Mouse (Mus musculus) cerebellum, postnatal 36 days (tissue): Measurements from ENCODE around the gene Ppp1r1b.
A peak's percentile ranks its signal among the peaks of the same experiment; 100 is the strongest.

Experiments used
- DNase-seq, 2 experiments: peaks; one replicate each; pipeline ENCODE4 v3.0.0; 2021 to 2022; ENCODE audit warnings: mixed read lengths in 2 of 2

Ppp1r1b gene

GRCm38 (mm10) chr11:98397946-98398345 is 49.7 kb downstream of the Ppp1r1b start:
- DNase-seq = no peak

GRCm38 (mm10) chr11:98400161-98400726 is 52.0 kb downstream of the Ppp1r1b start, which contains the start of gene Pgap3:
Gene Pgap3 (minus strand): TSS chr11:98400490.
- peak; percentile 87 for DNase-seq

- DNase-seq = no peak
Observed at GRCm38 (mm10) chr11:98400816-98401215, 52.6 kb downstream of the Ppp1r1b start.

GRCm38 (mm10) chr11:98406621-98407020 is 58.4 kb downstream of the Ppp1r1b start:
- DNase-seq = no peak
